Mouse (Mus musculus) left cerebral cortex, postnatal 36 days (tissue): ENCODE results near the gene Lrrc74b. TPM values are rescaled to one million over a fixed set of nuclear protein-coding genes. Genes with fewer than 3 reads are reported as not detected.
"Not testable (repeated sequence)": the region's sequence is repeated elsewhere in the genome, so short reads cannot be mapped to it uniquely, and the experiment has no call there.

Experiments used
- DNase-seq, 2 experiments: peaks; one replicate each; pipeline ENCODE4 v3.0.0; 2021 to 2022; ENCODE audit warnings: low spot score in 2 of 2, mixed read lengths in 1 of 2
- intact Hi-C: fragments of 180-260 bp; cut with DNase I; formaldehyde crosslinking; loops from one replicate; pipeline ENCODE4 v1.15.1; 2025
- total RNA-seq, 2 experiments: library from RNA; stranded (reverse); gene quantifications; 2 replicates each; pipeline ENCODE4 v1.2.3; 2021

Lrrc74b gene
- total RNA-seq, 2 experiments from 2014 or later: 0.42 to 0.72 TPM

- intact Hi-C loops: no loop called here
- DNase-seq: peak; percentile 92 to 93
Observed at GRCm38 (mm10) chr16:17508546-17509239, 52.4 kb downstream of the Lrrc74b start, which contains the start of gene Lztr1. Gene Lztr1 (plus strand): TSS chr16:17508688.

GRCm38 (mm10) chr16:17508031-17508430, 53.0 kb downstream of the Lrrc74b start:
- intact Hi-C loops: not testable (repeated sequence)

GRCm38 (mm10) chr16:17507018-17507552, 54.0 kb downstream of the Lrrc74b start:
- intact Hi-C loops: no loop called here
- DNase-seq: no peak

More at GRCm38 (mm10) chr16:17508031-17508430, 53.0 kb downstream of the Lrrc74b start:
- DNase-seq: not testable (repeated sequence)

- DNase-seq: no peak
- intact Hi-C loops: no loop called here
Observed at GRCm38 (mm10) chr16:17502681-17503080, 58.4 kb downstream of the Lrrc74b start.

GRCm38 (mm10) chr16:17499249-17499883, 61.7 kb downstream of the Lrrc74b start:
- intact Hi-C loops: no loop called here
- DNase-seq: no peak

GRCm38 (mm10) chr16:17496499-17497305, 64.3 kb downstream of the Lrrc74b start:
- intact Hi-C loops: no loop called here
- DNase-seq: peak; percentile 89

Other genes starting within 250 kb of the Lrrc74b start
- 1 to 10 TPM; 1.9 to 2.5 TPM for gene Serpind1, start 229.9 kb downstream of the Lrrc74b start, total RNA-seq
- 10 to 100 TPM; 19.7 to 20.5 TPM for gene Snap29, start 155.3 kb downstream of the Lrrc74b start, total RNA-seq
- 100 to 1,000 TPM; 346 to 353 TPM for gene Pi4ka, start 154.9 kb downstream of the Lrrc74b start, total RNA-seq
- gene Crkl, start 109.3 kb downstream of the Lrrc74b start, total RNA-seq: 10 to 100 TPM; 30.8 to 34.0 TPM
- gene Aifm3, start 71.6 kb downstream of the Lrrc74b start, total RNA-seq: 100 to 1,000 TPM; 105 to 133 TPM
- 100 to 1,000 TPM; 151 to 156 TPM for gene Lztr1, start 52.6 kb downstream of the Lrrc74b start, total RNA-seq
- gene Thap7, start 30.1 kb downstream of the Lrrc74b start, total RNA-seq: 10 to 100 TPM; 42.9 to 49.3 TPM
- 1 to 10 TPM; 1.0 TPM for gene P2rx6, start 638 bp upstream of the Lrrc74b start, total RNA-seq
- 100 to 1,000 TPM in 1 of 2 experiments, 10 to 100 TPM in 1; 89.6 to 101 TPM for gene Slc7a4, start 22.0 kb upstream of the Lrrc74b start, total RNA-seq
- gene Smpd4, start 58.1 kb upstream of the Lrrc74b start, total RNA-seq: 10 to 100 TPM; 43.6 to 80.2 TPM
- gene Ccdc74a, start 85.2 kb upstream of the Lrrc74b start, total RNA-seq: 10 to 100 TPM; 25.5 to 25.8 TPM
- gene Med15, start 171.6 kb upstream of the Lrrc74b start, total RNA-seq: 10 to 100 TPM; 63.3 to 90.2 TPM
- gene Klhl22, start 198.4 kb upstream of the Lrrc74b start, total RNA-seq: 100 to 1,000 TPM in 1 of 2 experiments, 10 to 100 TPM in 1; 92.5 to 110 TPM
- gene Scarf2, start 236.0 kb upstream of the Lrrc74b start, total RNA-seq: 1 to 10 TPM; 3.4 to 3.8 TPM